Mouse (Mus musculus): ENCODE data around the gene Kiss1. TPM values are rescaled to one million over a fixed set of nuclear protein-coding genes. Genes with fewer than 3 reads are reported as not detected.

Gene Kiss1
- not detected for total RNA-seq (2021)
- long read RNA-seq, experiment 1 = 0 reads
- long read RNA-seq, experiment 2 = 0 reads

GRCm38 (mm10) chr1:133321267-133321925, at the start of gene Kiss1:
TSS of gene Kiss1 (plus strand) at chr1:133321875.
- no peak for DNase-seq (ENCODE audit: low spot score in 2 of 2)

GRCm38 (mm10) chr1:133274163-133274562, 47.5 kb upstream of the Kiss1 start:
- DNase-seq (ENCODE audit: low spot score in 2 of 2) = no peak

- no peak for DNase-seq (ENCODE audit: low spot score in 2 of 2)
These were observed 44.7 kb upstream of the Kiss1 start for GRCm38 (mm10) chr1:133276983-133277382.

GRCm38 (mm10) chr1:133278539-133278938, 43.1 kb upstream of the Kiss1 start:
- DNase-seq (ENCODE audit: low spot score in 2 of 2) = no peak

- no peak for DNase-seq (ENCODE audit: low spot score in 2 of 2)
These were observed 42.6 kb upstream of the Kiss1 start for GRCm38 (mm10) chr1:133278946-133279631.

- no peak for DNase-seq (ENCODE audit: low spot score in 2 of 2)
These were observed 42.0 kb upstream of the Kiss1 start for GRCm38 (mm10) chr1:133279632-133280093.

- no peak for DNase-seq (ENCODE audit: low spot score in 2 of 2)
These were observed 41.1 kb upstream of the Kiss1 start for GRCm38 (mm10) chr1:133280537-133280936.

GRCm38 (mm10) chr1:133285907-133286306, 35.8 kb upstream of the Kiss1 start:
- DNase-seq (ENCODE audit: low spot score in 2 of 2) = no peak

- no peak for DNase-seq (ENCODE audit: low spot score in 2 of 2)
These were observed 34.6 kb upstream of the Kiss1 start for GRCm38 (mm10) chr1:133287051-133287450.

GRCm38 (mm10) chr1:133287880-133288279, 33.8 kb upstream of the Kiss1 start:
- DNase-seq (ENCODE audit: low spot score in 2 of 2) = no peak

- DNase-seq (ENCODE audit: low spot score in 2 of 2) = no peak
These were observed 29.8 kb upstream of the Kiss1 start for GRCm38 (mm10) chr1:133291888-133292287.

GRCm38 (mm10) chr1:133292608-133293007, 29.1 kb upstream of the Kiss1 start:
- DNase-seq (ENCODE audit: low spot score in 2 of 2) = no peak

- no peak for DNase-seq (ENCODE audit: low spot score in 2 of 2)
These were observed 25.3 kb upstream of the Kiss1 start for GRCm38 (mm10) chr1:133296376-133296775.

- no peak for DNase-seq (ENCODE audit: low spot score in 2 of 2)
These were observed 22.9 kb upstream of the Kiss1 start for GRCm38 (mm10) chr1:133298816-133299215.

GRCm38 (mm10) chr1:133302540-133302939, 19.1 kb upstream of the Kiss1 start:
- peak in 1 of 2 experiments; percentile 58 for DNase-seq (ENCODE audit: low spot score in 2 of 2)

GRCm38 (mm10) chr1:133306842-133307241, 14.8 kb upstream of the Kiss1 start:
- peak; percentile 57 to 63 for DNase-seq (ENCODE audit: low spot score in 2 of 2)

- DNase-seq (ENCODE audit: low spot score in 2 of 2) = peak in 1 of 2 experiments; percentile 29
These were observed 14.4 kb upstream of the Kiss1 start for GRCm38 (mm10) chr1:133307318-133307717.

GRCm38 (mm10) chr1:133309652-133310267, 11.9 kb upstream of the Kiss1 start, which contains the start of gene Golt1a:
TSS of gene Golt1a (plus strand) at chr1:133309800.
- DNase-seq (ENCODE audit: low spot score in 2 of 2) = no peak

GRCm38 (mm10) chr1:133311240-133311639, 10.4 kb upstream of the Kiss1 start:
- DNase-seq (ENCODE audit: low spot score in 2 of 2) = no peak

- no peak for DNase-seq (ENCODE audit: low spot score in 2 of 2)
These were observed 9.7 kb upstream of the Kiss1 start for GRCm38 (mm10) chr1:133311946-133312345.

GRCm38 (mm10) chr1:133314364-133314763, 7.3 kb upstream of the Kiss1 start:
- peak; percentile 36 to 49 for DNase-seq (ENCODE audit: low spot score in 2 of 2)

- no peak for DNase-seq (ENCODE audit: low spot score in 2 of 2)
These were observed 5.9 kb upstream of the Kiss1 start for GRCm38 (mm10) chr1:133315775-133316174.
